Mouse (Mus musculus) embryonic facial prominence, embryonic 14.5 days (tissue): ENCODE results near the gene Umad1. TPM values are rescaled to one million over a fixed set of nuclear protein-coding genes. Genes with fewer than 3 reads are reported as not detected.
"Not testable (repeated sequence)": the region's sequence is repeated elsewhere in the genome, so short reads cannot be mapped to it uniquely, and the experiment has no call there.

ENCODE experiments used
- ATAC-seq: fragments of 200-750 bp; cut with Nextera tagmentation; 2 replicates; pipeline ENCODE4 v1.8.0; 2017; ENCODE audit warnings: low read depth, moderate number of reproducible peaks, moderate TSS enrichment
- DNase-seq: peaks from one replicate; pipeline ENCODE4 v3.0.0-alpha.2; 2015; ENCODE audit warnings: low spot score
- H3K27ac ChIP-seq: fragments of 300-500 bp; sonication (generic); replicated peaks from 2 replicates; pipeline ENCODE4 v1.5.1; 2014; ENCODE audit warnings: low read depth, mild to moderate bottlenecking, low read length, moderate library complexity
- H3K27me3 ChIP-seq: fragments of 300-500 bp; sonication (generic); replicated peaks from 2 replicates; pipeline ENCODE4 v1.6.1; 2014; ENCODE audit warnings: low read length; ENCODE audit not compliant: control insufficient read depth, insufficient read depth
- H3K36me3 ChIP-seq: fragments of 300-500 bp; sonication (generic); 2 replicates; pipeline ENCODE4 v1.6.1; 2014; ENCODE audit warnings: low read length, mixed read lengths; ENCODE audit not compliant: control insufficient read depth, insufficient read depth
- H3K4me1 ChIP-seq: fragments of 300-500 bp; sonication (generic); 2 replicates; pipeline ENCODE4 v1.6.1; 2014; ENCODE audit warnings: antibody characterized with exemption, low read length; ENCODE audit not compliant: control insufficient read depth, insufficient read depth
- H3K4me2 ChIP-seq: fragments of 300-500 bp; sonication (generic); 2 replicates; pipeline ENCODE4 v1.6.1; 2014; ENCODE audit warnings: low read depth, mild to moderate bottlenecking, low read length, moderate library complexity, mixed read lengths
- H3K4me3 ChIP-seq: fragments of 300-500 bp; sonication (generic); 2 replicates; pipeline ENCODE4 v1.5.1; 2014; ENCODE audit warnings: low read depth, mild to moderate bottlenecking, low read length
- H3K9ac ChIP-seq: fragments of 300-500 bp; sonication (generic); 2 replicates; pipeline ENCODE4 v1.6.1; 2014; ENCODE audit warnings: low read depth, mild to moderate bottlenecking, low read length, moderate library complexity, mixed read lengths
- H3K9me3 ChIP-seq: fragments of 300-500 bp; sonication (generic); 2 replicates; pipeline ENCODE4 v1.6.1; 2016; ENCODE audit warnings: low read length; ENCODE audit not compliant: control insufficient read depth
- WGBS: fragments of 180-500 bp; shearing (Covaris S2); extraction: QIAGEN DNeasy Blood & Tissue Kit; methylation state at CpG from one replicate; pipeline ENCODE4 v1.1.7; 2014; 5-methylcytosine and 5-hydroxymethylcytosine counted together
- polyA plus RNA-seq: library from polyadenylated mRNA; unstranded; fragments of >200 nt; fragmentation: Nextera tagmentation; extraction: Ambion mirVana; gene quantifications from 2 replicates; pipeline ENCODE4 v1.2.1, GENCODE M21; 2014

Gene Umad1
- polyA plus RNA-seq, 1 experiment from 2014 or later = 20.0 TPM

DNA sequence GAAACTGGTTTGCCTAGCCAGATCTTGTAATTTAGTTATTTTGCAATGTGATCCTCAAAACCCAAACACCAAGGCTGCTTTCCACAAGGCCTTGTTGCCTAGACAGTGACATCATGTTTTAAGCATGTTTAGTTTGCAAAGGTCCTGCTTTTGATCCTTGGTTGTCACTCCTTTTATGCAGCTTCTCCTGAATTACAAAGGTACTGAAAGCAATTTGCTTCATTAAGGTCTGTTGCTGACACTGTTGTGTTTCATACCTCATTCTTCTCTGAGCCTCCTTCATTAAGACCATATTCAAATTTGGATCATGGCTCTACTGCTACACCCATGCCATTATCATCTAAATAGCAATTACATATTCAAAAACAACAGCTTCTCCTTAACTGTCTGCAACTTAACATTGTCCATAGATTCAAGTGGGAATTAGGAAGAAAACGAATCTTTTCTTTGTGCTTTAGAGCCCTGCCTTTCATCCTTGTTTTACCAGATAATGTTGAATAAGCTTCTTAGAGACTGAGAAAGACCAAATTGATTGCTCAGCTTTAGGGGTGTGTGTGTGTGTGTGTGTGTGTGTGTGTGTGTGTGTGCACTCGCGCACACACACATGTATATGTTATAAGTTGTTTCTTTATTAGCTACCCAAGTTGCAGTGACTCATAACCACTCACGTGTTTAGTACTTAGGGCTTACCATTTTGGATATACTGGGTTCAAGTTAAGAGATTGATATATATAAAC is 35.1 kb downstream of the Umad1 start:
- no peaks in the 10 kb centered on the region for H3K27me3 ChIP-seq
- DNase-seq (peak; percentile 58), ATAC-seq (no peak)

DNA sequence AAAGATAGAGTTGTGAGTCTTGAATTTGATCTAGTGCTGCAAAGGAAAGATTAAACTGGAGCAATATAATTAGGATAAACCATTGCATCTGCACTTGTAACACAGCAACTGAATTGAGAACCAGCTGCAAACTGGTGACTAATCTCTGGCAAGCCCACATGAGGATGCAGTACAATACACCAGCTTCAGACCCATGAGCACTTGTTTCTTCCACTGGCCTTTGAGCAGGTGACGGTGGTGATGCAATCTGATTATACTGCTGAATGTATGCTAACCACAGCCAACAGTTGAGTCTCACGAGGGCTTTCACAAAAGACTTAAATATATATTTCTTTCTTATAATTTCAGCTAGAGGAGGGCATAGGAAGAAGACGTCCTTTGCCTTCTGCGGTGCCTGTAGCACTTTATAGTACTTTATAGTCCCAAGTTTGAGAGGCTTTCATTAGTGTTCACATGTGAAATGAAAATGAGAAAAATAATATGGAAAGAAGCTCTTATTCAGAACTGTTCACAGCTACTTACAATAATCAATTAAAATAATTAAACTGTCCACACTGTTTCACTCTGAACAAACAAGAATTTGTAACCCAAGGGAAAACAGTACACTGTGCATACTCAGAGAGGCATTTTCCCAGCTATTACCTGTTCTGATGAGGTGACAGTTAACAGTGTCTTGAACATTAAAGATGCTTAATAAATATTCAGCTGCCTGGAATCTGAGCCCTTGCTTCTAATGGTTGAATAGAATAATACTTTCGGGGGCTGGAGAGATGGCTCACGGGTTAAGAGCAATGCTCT is 40.2 kb downstream of the Umad1 start:
- Histone ChIP-seq H3K4me2 (no peak overlapping the region), H3K4me1 (no peaks in the 10 kb centered on the region), H3K4me3 (no peak overlapping the region), H3K36me3 (no peaks in the 10 kb centered on the region), H3K9ac (no peak overlapping the region), H3K27ac (no peak overlapping the region), H3K27me3 (no peaks in the 10 kb centered on the region), H3K9me3 (no peaks in the 10 kb centered on the region)
- ATAC-seq (peak; percentile 57; the same call in 1 of the 2 replicates), DNase-seq (peak; percentile 31)
- WGBS = 84% methylated on average over 6 of the region's 6 CpGs

More for the DNA sequence above, 35.1 kb downstream of the Umad1 start:
- Histone ChIP-seq H3K4me3 (no peak overlapping the region), H3K36me3 (no peaks in the 10 kb centered on the region), H3K27ac (no peak overlapping the region), H3K9ac (no peak overlapping the region), H3K9me3 (no peaks in the 10 kb centered on the region), H3K4me2 (no peak overlapping the region), H3K4me1 (0 out of 2 replicates have a peak, but pooled peaks cover 2% of the 10 kb centered on the region)
- WGBS = 74% methylated on average over 4 of the region's 4 CpGs

DNA sequence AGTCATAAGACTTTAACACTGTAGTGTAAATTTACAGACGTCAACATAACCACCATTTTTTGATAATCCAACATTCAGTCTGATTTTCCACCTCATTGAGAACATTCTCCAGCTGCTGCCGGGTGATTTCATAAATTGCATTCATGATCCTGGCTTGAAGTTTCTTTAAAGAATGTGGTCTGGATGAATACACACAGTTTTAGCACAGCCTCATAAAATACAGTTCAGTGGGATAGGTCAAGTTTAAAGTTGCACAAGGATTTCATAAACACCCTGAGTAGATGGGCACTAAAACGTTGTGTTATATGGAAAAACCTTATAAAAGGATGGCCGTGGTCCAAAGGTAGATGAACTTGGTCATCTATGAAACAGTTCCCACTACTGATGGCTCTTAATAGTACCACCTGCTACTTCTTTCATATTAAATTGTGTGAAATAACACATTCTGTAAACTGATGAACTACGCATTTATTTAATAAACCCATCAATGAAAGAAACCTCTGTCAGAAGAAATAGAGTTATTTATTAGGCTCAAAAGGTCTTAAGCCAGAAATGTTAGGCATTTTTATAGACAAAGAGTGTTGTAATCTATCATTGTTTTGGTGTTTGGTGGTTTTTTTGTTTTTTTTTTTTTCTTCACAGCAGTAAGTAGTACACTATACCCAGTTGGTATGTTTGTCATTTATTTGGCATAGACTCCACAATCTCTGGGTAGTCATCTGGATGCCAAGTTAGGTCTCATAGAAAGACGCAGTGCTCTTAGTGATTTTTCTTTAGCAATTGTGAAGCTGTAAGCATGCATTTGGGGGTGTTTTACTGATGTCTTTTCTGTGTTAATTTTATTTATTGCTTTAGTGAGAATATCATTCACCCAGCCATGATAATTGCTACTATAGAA is 49.0 kb downstream of the Umad1 start:
- ATAC-seq = no peak
- 74% methylated on average over 6 of the region's 6 CpGs for WGBS
- H3K36me3 ChIP-seq = no peaks in the 10 kb centered on the region

DNA sequence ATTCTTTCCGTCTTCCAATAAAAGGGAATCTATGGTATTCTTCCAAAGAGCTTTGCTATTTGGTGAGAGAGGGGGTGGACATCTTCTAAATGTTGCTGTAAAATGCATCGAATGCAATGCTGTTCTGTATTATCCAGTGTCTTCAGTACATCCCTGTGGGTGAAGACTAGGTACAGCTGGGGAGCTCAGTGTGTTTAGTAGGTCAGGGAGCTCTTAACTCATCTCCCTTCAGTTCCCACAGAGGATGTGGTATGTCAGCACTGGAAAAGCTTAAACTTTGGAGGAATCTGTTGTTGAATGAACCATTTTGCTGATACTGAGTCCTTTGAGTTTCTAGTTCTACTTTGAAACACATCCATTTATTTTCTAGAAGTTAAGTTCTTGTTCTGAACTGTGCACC is 53.5 kb downstream of the Umad1 start:
- H3K27ac ChIP-seq = no peak overlapping the region
- no peak overlapping the region for H3K4me3 ChIP-seq
- H3K9ac ChIP-seq = no peak overlapping the region
- no peak overlapping the region for H3K4me2 ChIP-seq
- DNase-seq (no peak), ATAC-seq (no peak)
- H3K4me1 ChIP-seq = no peaks in the 10 kb centered on the region
- H3K36me3 ChIP-seq = no peaks in the 10 kb centered on the region
- WGBS = 91% methylated on average over 2 of the region's 2 CpGs
- no peaks in the 10 kb centered on the region for H3K27me3 ChIP-seq
- H3K9me3 ChIP-seq = no peaks in the 10 kb centered on the region

More for the DNA sequence above, 49.0 kb downstream of the Umad1 start:
- H3K4me3 ChIP-seq = no peak overlapping the region
- H3K27me3 ChIP-seq = no peaks in the 10 kb centered on the region
- H3K9me3 ChIP-seq = no peaks in the 10 kb centered on the region
- H3K9ac ChIP-seq = no peak overlapping the region
- H3K4me2 ChIP-seq = no peak overlapping the region
- H3K27ac ChIP-seq = no peak overlapping the region
- peak; percentile 39 for DNase-seq
- no peaks in the 10 kb centered on the region for H3K4me1 ChIP-seq

DNA sequence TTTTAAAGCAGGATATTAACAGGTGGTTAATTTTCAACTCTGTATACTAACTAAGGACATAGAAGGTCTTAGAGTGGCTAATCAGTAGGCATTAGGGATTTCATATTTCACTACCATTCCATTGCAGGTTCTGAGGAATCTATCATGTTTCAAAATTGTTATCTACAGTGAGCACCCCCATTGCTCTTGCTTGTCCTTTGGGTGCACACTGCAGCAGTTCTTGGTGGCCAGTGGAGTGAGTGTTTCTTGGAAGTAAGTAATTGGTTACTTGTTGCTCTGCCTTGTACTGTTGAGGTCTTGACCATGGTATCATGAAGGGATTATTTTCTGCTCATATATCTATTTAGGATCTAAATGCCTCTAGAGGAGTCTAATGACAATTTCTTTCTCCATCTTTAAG is 57.1 kb downstream of the Umad1 start:
- DNase-seq (no peak), ATAC-seq (no peak)
- Histone ChIP-seq H3K4me2 (no peak overlapping the region), H3K27me3 (no peaks in the 10 kb centered on the region), H3K36me3 (no peaks in the 10 kb centered on the region), H3K9ac (no peak overlapping the region), H3K27ac (no peak overlapping the region), H3K9me3 (no peaks in the 10 kb centered on the region), H3K4me1 (no peaks in the 10 kb centered on the region), H3K4me3 (no peak overlapping the region)

DNA sequence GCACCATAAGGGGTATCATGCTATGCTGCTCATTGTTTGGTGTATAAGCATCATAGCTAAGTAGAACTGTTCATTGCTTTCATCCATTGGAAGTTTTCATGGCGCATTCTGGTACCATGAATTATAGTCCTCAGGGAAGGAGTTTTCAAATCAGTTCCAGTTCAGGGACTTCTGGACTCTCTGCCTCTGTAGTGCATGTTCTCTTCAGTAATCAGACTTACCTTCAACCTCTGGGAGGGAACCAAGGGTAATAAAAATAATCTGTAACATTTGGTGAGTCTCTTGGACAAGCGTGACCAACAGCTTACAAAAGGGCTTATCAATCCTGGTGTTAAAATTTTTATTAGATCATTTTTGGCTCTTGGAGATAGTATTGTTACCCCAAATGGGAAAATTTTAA is 60.5 kb downstream of the Umad1 start:
- no peak overlapping the region for H3K4me2 ChIP-seq
- no peak overlapping the region for H3K9ac ChIP-seq
- no peaks in the 10 kb centered on the region for H3K36me3 ChIP-seq
- H3K4me1 ChIP-seq = no peaks in the 10 kb centered on the region
- H3K27me3 ChIP-seq = no peaks in the 10 kb centered on the region
- ATAC-seq (no peak), DNase-seq (no peak)
- no peak overlapping the region for H3K4me3 ChIP-seq
- WGBS = 96% methylated on average over 2 of the region's 2 CpGs
- H3K9me3 ChIP-seq = no peaks in the 10 kb centered on the region
- H3K27ac ChIP-seq = no peak overlapping the region

DNA sequence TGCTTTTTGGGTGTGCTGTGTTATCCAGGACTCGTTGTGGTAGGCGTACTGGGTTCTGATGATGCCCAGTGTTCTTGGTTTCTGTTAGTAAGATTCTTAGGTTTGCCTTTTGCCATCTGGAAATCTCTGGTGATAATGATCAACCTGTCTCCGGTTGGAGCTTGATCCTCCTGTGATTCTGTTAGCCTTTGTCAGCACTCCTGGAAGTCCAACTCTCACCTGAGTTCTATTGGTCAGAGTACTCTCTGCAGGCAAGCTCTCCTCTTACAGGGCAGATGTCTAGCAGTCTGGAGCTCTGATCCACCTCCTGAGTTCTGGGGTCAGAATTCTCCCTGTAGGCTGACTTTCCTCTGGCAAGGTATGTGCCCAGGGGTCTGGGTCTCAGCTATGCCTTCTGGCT is 72.4 kb downstream of the Umad1 start:
- H3K4me1 ChIP-seq, H3K27me3 ChIP-seq, H3K9me3 ChIP-seq, H3K4me3 ChIP-seq, H3K36me3 ChIP-seq, H3K4me2 ChIP-seq, DNase-seq, ATAC-seq, H3K9ac ChIP-seq, H3K27ac ChIP-seq: not testable (repeated sequence)
- 97% methylated on average over 3 of the region's 3 CpGs for WGBS

DNA sequence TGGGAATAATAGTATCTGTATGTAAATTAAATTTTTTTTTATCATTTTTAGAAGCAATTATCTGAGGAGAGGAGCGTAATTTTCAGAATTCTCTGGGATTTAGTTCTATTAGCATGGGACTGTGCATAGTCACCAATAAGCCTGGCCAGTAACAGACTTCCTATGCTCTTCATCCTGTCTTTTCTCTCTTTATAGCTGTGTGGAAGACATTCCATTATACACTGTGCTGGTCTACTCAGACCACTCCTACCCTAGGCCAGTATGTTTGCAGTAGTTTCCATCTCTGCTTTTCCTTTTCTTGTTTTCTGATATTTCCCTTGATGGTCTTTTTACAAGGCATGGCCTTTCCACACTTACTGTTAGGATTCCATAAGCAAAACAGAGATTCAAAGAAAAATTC is 74.3 kb downstream of the Umad1 start:
- DNase-seq (no peak), ATAC-seq (no peak)
- no peak overlapping the region for H3K4me2 ChIP-seq
- H3K9me3 ChIP-seq = no peaks in the 10 kb centered on the region
- H3K27me3 ChIP-seq = no peaks in the 10 kb centered on the region
- WGBS = 85% methylated on average over 1 of the region's 1 CpGs
- no peak overlapping the region for H3K4me3 ChIP-seq
- no peak overlapping the region for H3K9ac ChIP-seq
- no peaks in the 10 kb centered on the region for H3K36me3 ChIP-seq
- no peaks in the 10 kb centered on the region for H3K4me1 ChIP-seq
- no peak overlapping the region for H3K27ac ChIP-seq
